Mouse (Mus musculus) ZHBTc4 (cell line): ENCODE measurements at regions not wholly inside any gene's neighbourhood (a gene's known extent, or its start where the extent isn't known, plus 50 kb on each side); places are given as distances from the start of the nearest gene placed in this dataset.

ENCODE experiments used
- DNase-seq: peaks from one replicate; pipeline ENCODE4 v3.0.0-alpha.2; 2011; ENCODE audit warnings: low read depth, low spot score

GRCm38 (mm10) chr13:110580570-110580969 lies 185.7 kb downstream of the Plk2 start:
- DNase-seq, result no peak

GRCm38 (mm10) chr13:110584765-110585164 lies 189.9 kb downstream of the Plk2 start:
- no peak for DNase-seq

- no peak for DNase-seq
These were observed 199.8 kb downstream of the Plk2 start for GRCm38 (mm10) chr13:110594630-110595029.

GRCm38 (mm10) chr13:110599666-110600065 lies 204.8 kb downstream of the Plk2 start:
- no peak for DNase-seq

- DNase-seq, result no peak
These were observed 205.5 kb downstream of the Plk2 start for GRCm38 (mm10) chr13:110600377-110600776.

- DNase-seq, result no peak
These were observed 206.5 kb downstream of the Plk2 start for GRCm38 (mm10) chr13:110601352-110601751.

- DNase-seq, result no peak
These were observed 207.0 kb downstream of the Plk2 start for GRCm38 (mm10) chr13:110601840-110602239.

- DNase-seq, result no peak
These were observed 208.0 kb downstream of the Plk2 start for GRCm38 (mm10) chr13:110602894-110603293.

GRCm38 (mm10) chr13:110619010-110619409 lies 224.2 kb downstream of the Plk2 start:
- DNase-seq, result no peak

GRCm38 (mm10) chr13:110627136-110627535 lies 232.3 kb downstream of the Plk2 start:
- DNase-seq, result no peak

- no peak for DNase-seq
These were observed 232.9 kb downstream of the Plk2 start for GRCm38 (mm10) chr13:110627732-110628131.

- no peak for DNase-seq
These were observed 233.4 kb downstream of the Plk2 start for GRCm38 (mm10) chr13:110628201-110628600.

GRCm38 (mm10) chr13:110633261-110633781 lies 238.5 kb downstream of the Plk2 start:
- no peak for DNase-seq

GRCm38 (mm10) chr13:110633899-110634298 lies 239.1 kb downstream of the Plk2 start:
- DNase-seq, result no peak

- DNase-seq, result no peak
These were observed 247.9 kb downstream of the Plk2 start for GRCm38 (mm10) chr13:110642792-110643191.

GRCm38 (mm10) chr13:110643198-110643896 lies 248.5 kb downstream of the Plk2 start:
- DNase-seq, result no peak

- no peak for DNase-seq
These were observed 249.0 kb downstream of the Plk2 start for GRCm38 (mm10) chr13:110643897-110644213.

- no peak for DNase-seq
These were observed 254.5 kb downstream of the Plk2 start for GRCm38 (mm10) chr13:110649378-110649777.

GRCm38 (mm10) chr13:110649870-110650497 lies 255.1 kb downstream of the Plk2 start:
- DNase-seq, result no peak

GRCm38 (mm10) chr13:110652201-110652600 lies 257.4 kb downstream of the Plk2 start:
- no peak for DNase-seq

- no peak for DNase-seq
These were observed 270.4 kb downstream of the Plk2 start for GRCm38 (mm10) chr13:110665073-110665800.

- no peak for DNase-seq
These were observed 272.6 kb downstream of the Plk2 start for GRCm38 (mm10) chr13:110667276-110667956.
